Mouse (Mus musculus) small intestine, adult 2 months (tissue): ENCODE data around the gene Tcap. TPM values are rescaled to one million over a fixed set of nuclear protein-coding genes. Genes with fewer than 3 reads are reported as not detected.

Experiments used
- H3K27ac ChIP-seq: fragments of 200-500 bp; 2 replicates; pipeline ENCODE4 v1.5.1; 2012; ENCODE audit warnings: low read depth, low read length, control low read depth, inconsistent platforms; ENCODE audit not compliant: insufficient read depth
- H3K27me3 ChIP-seq: fragments of 200-500 bp; 2 replicates; pipeline ENCODE4 v1.6.1; 2012; ENCODE audit warnings: mild to moderate bottlenecking, moderate library complexity, low read length, inconsistent platforms; ENCODE audit not compliant: control insufficient read depth, insufficient read depth
- H3K36me3 ChIP-seq: fragments of 200-500 bp; 2 replicates; pipeline ENCODE4 v1.6.1; 2012; ENCODE audit warnings: mild to moderate bottlenecking, low read length, control low read depth, inconsistent platforms; ENCODE audit not compliant: control insufficient read depth, insufficient read depth
- H3K4me1 ChIP-seq: fragments of 200-500 bp; 2 replicates; pipeline ENCODE4 v1.6.1; 2012; ENCODE audit warnings: low read length, inconsistent platforms, mixed read lengths; ENCODE audit not compliant: control insufficient read depth, insufficient read depth, insufficient read length
- H3K4me3 ChIP-seq: fragments of 200-500 bp; 2 replicates; pipeline ENCODE4 v1.5.1; 2012; ENCODE audit warnings: low read depth, mild to moderate bottlenecking, control low read depth, inconsistent platforms, low read length, moderate library complexity
- CTCF ChIP-seq: fragments of 200-500 bp; IDR thresholded peaks from 2 replicates; pipeline ENCODE4 v1.5.1; 2012; ENCODE audit warnings: low read depth, mild to moderate bottlenecking, control low read depth, inconsistent platforms, low read length, moderate library complexity, mixed read lengths; ENCODE audit not compliant: insufficient replicate concordance, insufficient read length; ENCODE audit errors: extremely low read depth
- POLR2A ChIP-seq: fragments of 200-500 bp; IDR thresholded peaks from 2 replicates; pipeline ENCODE4 v1.6.1; 2012; ENCODE audit warnings: low read depth, mild to moderate bottlenecking, control low read depth, inconsistent platforms, low read length, moderate library complexity
- WGBS: fragments of 180-500 bp; shearing (Covaris S2); methylation state at CpG from one replicate; pipeline ENCODE4 v1.1.7; 2018; 5-methylcytosine and 5-hydroxymethylcytosine counted together
- polyA plus RNA-seq: library from polyadenylated mRNA; depleted of rRNA; stranded (reverse); fragments of >200 nt; gene quantifications from 2 replicates; pipeline ENCODE4 v1.2.3, GENCODE M21; 2012

Tcap gene
- polyA plus RNA-seq, 1 experiment, result 0.42 TPM

DNA sequence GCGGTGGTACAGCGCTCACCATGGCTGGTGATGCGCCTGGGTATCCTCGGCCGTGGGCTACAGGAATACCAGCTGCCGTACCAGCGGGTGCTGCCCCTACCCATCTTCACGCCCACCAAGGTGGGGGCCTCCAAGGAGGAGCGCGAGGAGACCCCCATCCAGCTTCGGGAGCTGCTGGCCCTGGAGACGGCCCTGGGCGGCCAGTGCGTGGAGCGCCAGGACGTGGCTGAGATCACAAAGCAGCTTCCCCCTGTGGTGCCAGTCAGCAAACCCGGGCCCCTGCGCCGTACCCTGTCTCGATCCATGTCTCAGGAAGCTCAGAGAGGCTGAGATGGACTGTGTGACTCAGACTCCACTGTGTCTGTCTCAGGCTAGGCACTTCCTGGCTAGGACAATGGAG is 605 bp downstream of the Tcap start:
- 88% methylated on average over 20 of the region's 20 CpGs for WGBS
- peaks cover 3% of the 10 kb centered on the region; the same call in 1 of the 2 replicates for H3K4me1 ChIP-seq
- no peak overlapping the region for H3K4me3 ChIP-seq
- H3K27me3 ChIP-seq, result no peaks in the 10 kb centered on the region
- H3K36me3 ChIP-seq, result peaks cover 15% of the 10 kb centered on the region
- H3K27ac ChIP-seq, result no peak overlapping the region
- TF ChIP-seq POLR2A, result no peak
- TF ChIP-seq CTCF, result no peak

DNA sequence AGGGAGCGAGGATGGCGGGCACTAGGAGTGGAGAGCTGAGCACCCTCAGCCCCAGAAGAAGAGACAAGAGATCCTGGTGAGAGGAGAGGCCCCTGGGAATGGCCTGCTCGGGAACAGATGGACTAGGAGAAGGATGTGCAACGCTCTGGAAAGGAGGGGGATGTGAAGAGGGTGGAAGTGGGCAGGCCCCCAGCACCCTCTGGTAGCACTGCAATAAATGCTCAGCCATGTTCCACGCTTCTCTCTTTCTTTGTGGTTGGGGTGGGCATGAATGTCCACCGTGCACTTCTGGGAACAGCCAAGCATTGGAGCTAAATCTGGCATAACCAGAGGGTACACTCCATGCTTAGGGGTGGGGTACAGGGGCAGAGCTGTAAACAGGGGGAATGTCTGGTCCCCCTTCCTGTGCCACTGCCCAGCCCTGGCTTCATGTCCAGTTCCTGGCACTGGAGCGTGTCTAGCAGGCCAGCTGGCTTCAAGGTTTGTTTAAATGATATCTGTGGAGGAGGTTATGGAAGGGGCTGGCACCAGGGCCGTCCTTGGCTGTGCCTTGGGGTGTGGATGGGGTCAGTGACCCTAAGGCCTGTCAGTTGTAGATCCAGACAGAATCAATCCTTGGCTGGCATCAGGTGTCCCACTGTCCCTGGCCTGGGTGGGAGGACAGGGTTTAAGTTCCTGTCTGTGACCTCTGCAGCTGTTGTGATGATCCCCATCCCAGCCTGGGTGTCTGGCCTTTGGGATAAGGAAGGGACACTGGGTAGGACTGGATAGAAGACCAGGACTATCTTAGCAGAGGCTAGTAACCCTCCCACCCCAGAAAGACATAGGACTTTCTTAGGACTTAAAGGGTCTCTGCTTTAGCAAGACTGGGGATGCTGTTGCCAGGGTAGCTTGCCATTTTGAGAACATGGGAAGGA is 1.4 kb downstream of the Tcap start:
- TF ChIP-seq POLR2A (no peak), CTCF (no peak)
- peaks cover 8% of the 10 kb centered on the region for H3K36me3 ChIP-seq
- WGBS, result 83% methylated on average over 8 of the region's 8 CpGs
- H3K27ac ChIP-seq, result no peak overlapping the region
- no peaks in the 10 kb centered on the region for H3K27me3 ChIP-seq
- H3K4me1 ChIP-seq, result peaks cover 8% of the 10 kb centered on the region
- no peak overlapping the region for H3K4me3 ChIP-seq

DNA sequence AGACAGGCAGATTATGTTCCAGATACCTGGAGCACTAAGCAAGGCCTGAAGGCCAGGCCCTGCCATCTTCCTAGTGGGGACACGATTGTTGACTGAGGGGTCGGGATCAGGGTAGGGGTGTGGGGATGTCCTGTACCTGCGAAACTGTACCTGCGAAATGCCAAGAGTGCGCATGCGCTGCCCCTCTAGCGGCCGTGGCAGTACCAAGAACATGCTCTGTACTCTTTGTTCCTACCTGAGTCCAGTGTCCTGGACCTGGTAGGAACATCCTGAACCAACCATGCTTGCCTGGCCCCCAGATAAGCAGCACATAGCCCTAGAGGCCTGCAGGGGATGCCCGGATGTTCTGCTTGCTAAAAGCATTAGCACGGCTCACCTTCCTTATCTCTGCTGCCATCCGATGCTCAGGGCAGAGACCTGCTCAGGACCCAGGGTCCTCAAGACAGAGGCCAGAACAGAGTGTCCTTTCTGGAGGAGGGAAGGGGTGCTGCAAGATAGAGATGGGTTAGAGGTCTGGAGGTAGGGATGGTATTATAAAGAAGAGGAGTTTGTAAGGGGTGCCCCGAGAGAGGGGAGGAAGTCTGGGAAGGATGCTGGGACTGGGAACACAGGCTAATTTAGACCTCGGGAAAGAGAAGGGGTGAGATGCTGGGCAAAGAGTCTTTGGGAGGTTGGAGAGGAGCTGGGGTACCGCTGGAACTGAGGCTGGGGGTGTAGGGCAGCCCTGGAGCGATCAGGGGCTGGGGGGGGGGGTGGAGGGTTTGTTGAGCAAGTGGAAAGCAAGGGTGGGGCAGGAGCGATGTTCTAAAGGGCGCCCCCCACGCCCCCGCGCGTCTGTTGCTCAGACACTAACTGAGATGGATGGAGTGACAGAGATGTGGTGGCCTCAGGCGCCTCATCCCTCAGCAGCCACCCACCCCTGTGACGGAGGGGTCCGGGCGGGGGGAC is 2.3 kb downstream of the Tcap start, which contains the start of gene Pnmt:
Gene Pnmt, plus strand, starts transcription at position 813 of the 948 bp plus-strand sequence.
- Histone ChIP-seq H3K4me3 (no peak within 1 kb of the TSS), H3K36me3 (no peaks in the 10 kb centered on the region; the same call in 1 of the 2 replicates), H3K27me3 (no peaks in the 10 kb centered on the region), H3K4me1 (peaks cover 11% of the 10 kb centered on the region), H3K27ac (no peak within 1 kb of the TSS)
- no peak for TF ChIP-seq POLR2A
- no peak for TF ChIP-seq CTCF
- WGBS, result 59% methylated on average over 25 of the region's 25 CpGs

DNA sequence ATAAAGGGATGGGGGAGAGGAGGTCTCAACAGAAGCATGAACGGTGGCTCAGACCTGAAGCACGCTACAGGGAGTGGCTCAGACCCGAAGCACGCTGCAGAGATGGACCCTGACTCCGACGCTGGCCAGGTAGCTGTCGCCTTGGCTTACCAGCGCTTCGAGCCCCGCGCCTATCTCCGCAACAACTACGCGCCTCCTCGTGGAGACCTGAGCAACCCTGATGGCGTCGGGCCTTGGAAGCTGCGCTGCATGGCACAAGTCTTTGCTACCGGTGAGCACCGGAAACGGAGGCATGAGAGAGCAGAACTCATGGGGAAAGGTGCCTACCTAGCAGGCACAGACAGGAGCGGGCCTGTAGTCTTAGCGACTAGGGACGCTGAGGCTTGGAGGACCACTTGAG is 3.0 kb downstream of the Tcap start:
- WGBS, result 23% methylated on average over 24 of the region's 24 CpGs
- Histone ChIP-seq H3K36me3 (no peaks in the 10 kb centered on the region; the same call in 1 of the 2 replicates), H3K27ac (no peak overlapping the region), H3K27me3 (no peaks in the 10 kb centered on the region), H3K4me1 (peaks cover 14% of the 10 kb centered on the region), H3K4me3 (no peak overlapping the region)
- TF ChIP-seq CTCF (no peak), POLR2A (no peak)

DNA sequence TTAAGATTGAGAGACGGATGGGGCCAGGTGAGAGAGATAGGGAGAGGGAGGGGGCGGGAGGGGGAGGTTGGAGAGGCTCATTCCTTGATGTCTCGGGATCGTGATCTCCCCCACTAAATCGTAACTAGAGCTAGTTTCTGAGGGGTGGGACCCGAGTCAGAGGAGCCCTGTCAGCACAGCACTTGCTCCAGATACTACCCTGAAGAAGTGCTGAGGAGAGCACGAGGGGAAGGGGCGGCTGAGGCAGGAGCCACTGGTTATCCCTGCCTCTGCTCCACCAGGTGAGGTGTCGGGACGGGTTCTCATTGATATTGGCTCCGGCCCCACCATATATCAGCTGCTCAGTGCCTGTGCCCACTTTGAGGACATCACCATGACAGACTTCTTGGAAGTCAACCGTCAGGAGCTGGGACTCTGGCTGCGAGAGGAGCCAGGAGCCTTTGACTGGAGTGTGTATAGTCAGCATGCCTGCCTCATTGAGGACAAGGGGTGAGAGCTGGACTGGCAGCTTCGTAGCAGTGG is 3.5 kb downstream of the Tcap start:
- no peak overlapping the region for H3K27ac ChIP-seq
- no peaks in the 10 kb centered on the region for H3K36me3 ChIP-seq
- no peak overlapping the region for H3K4me3 ChIP-seq
- 68% methylated on average over 14 of the region's 14 CpGs for WGBS
- H3K4me1 ChIP-seq, result peaks cover 17% of the 10 kb centered on the region
- no peaks in the 10 kb centered on the region for H3K27me3 ChIP-seq
- TF ChIP-seq POLR2A (no peak), CTCF (no peak)

DNA sequence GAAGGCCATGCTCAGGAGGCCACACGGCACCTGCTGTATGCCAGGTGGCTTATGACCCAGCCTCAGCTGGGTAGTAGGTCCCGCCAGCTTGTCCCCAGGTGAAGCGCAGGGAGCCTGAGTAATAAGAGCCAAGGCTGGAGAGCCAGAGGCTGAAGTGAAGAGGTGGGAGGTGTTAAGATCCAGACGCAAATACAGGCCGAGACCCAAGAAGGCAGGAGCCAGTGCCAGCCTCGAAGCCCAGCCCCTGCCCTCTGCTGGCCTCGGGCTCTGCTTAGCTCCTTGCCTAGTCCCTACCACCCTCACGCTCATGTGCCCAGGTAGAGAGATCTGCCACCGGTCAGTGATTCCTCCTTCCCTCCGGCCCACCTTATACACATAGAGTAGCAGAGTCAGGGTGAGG is 4.7 kb downstream of the Tcap start:
- no peak for TF ChIP-seq CTCF
- no peak for TF ChIP-seq POLR2A
- no peaks in the 10 kb centered on the region for H3K27me3 ChIP-seq
- H3K4me3 ChIP-seq, result no peak overlapping the region
- WGBS, result 58% methylated on average over 10 of the region's 10 CpGs
- H3K36me3 ChIP-seq, result no peaks in the 10 kb centered on the region
- no peak overlapping the region for H3K27ac ChIP-seq
- peaks cover 22% of the 10 kb centered on the region for H3K4me1 ChIP-seq

DNA sequence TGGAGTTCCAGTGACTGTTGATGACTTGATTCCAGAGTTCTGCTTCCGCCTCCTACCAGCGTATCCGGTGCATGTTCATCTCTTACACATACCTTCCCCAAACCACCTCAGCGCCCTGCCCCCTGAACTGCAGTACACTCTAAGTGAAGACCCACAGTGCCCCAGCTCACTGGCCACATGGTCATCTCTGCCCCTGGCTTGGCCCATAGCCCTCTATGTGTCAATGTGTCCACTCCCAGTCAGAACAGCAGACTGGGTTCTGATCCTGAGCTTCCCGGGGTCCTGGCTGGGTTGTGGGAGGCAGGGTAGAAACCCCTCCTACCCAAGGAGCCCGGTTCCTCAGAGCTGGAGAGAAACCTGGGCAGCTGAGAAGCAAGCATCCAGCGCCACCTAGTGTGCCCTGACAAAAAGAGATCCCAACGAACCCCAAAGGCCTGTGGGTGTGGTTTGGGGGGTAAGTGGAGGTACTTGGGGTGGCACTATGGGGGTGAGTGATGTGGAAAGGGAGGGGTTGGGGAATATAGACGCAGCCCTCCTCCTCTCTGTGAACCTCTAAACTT is 5.7 kb downstream of the Tcap start:
- H3K27ac ChIP-seq, result no peak overlapping the region
- no peaks in the 10 kb centered on the region for H3K36me3 ChIP-seq
- no peaks in the 10 kb centered on the region for H3K27me3 ChIP-seq
- peaks cover 32% of the 10 kb centered on the region for H3K4me1 ChIP-seq
- no peak for TF ChIP-seq POLR2A
- TF ChIP-seq CTCF, result peak; percentile 67; the same call in 1 of the 2 replicates
- 38% methylated on average over 9 of the region's 9 CpGs for WGBS
- no peak overlapping the region for H3K4me3 ChIP-seq
